8 mouse cellular contexts compared by ENCODE assay signal in the genomic region with DNA sequence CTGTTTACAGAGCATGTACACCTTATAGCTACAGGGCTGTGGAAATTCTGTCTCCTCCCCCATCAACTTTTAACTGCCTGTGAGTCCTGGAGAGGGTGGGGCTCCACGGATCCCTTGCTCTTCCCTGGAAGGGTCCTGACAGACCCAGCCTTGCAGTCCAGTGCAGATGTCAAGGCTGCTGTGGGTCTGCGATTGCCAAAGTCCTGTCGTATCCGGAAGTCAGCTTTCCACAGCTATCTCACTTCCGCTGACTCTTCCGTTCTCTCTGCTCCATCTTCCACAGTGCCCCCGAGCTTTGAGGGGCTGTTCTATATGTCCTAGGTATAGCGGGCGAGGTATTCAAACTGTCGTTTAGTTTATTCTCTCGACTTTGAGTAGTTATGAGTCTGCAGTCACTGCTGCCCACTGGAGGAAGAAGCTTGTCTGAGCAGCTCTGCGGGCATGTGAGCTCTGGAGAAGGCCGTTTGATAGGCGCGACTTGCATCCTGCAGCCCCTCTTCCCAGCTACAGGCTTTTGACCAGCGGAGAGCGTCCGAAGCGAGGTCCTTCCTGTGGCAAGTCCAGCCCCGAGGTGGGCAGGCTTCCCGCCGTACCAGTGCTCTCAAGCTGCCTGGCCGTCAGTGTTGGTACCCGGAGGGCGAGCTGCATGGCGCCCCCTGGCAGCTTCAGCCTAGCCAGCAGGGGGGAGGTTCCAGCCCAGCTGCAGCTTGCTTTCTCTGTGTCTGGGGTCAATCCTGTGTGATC. TPM values are rescaled to one million over a fixed set of nuclear protein-coding genes. Genes with fewer than 3 reads are reported as not detected.
DNase-seq lines count a peak whose midpoint lies in the region; ATAC-seq and TF ChIP-seq lines count a peak whose summit lies in the region.

No protein-coding gene starts in this region.

- DNase-seq in testis, postnatal 14 days (ENCODE audit: low spot score), result no peak
- DNase-seq in embryonic facial prominence, embryonic 14.5 days (ENCODE audit: low spot score), result peak; percentile 35
- peak; percentile 65 for DNase-seq in heart, postnatal 4 days
- peak; percentile 62 for DNase-seq in limb, embryonic 11.5 days (ENCODE audit: low spot score)
- DNase-seq in mesoderm, embryonic 11.5 days (ENCODE audit: low read depth, low spot score), result peak; percentile 24
- peak in 1 of 2 experiments; percentile 42 for DNase-seq in spleen, adult 2 months (ENCODE audit: low read depth in 1 of 2, low spot score in 2 of 2)
- DNase-seq in left cerebral cortex, adult 18-20 months (ENCODE audit: low spot score in 2 of 2), result no peak

- H3K9ac ChIP-seq in embryonic facial prominence, embryonic 14.5 days (ENCODE audit: low read depth, low read length), result peak overlapping the region; percentile 20; the same call in 1 of the 2 replicates
- H3K9ac ChIP-seq in limb, embryonic 11.5 days (ENCODE audit: low read length), result no peak overlapping the region

- H3K27me3 ChIP-seq in testis, adult 2 months (ENCODE audit: control insufficient read depth, insufficient read depth, low read length), result no peaks in the 10 kb centered on the region
- no peaks in the 10 kb centered on the region for H3K27me3 ChIP-seq in embryonic facial prominence, embryonic 14.5 days (replicated peaks; ENCODE audit: control insufficient read depth, insufficient read depth, low read length)
- no peaks in the 10 kb centered on the region for H3K27me3 ChIP-seq in limb, embryonic 11.5 days (ENCODE audit: control insufficient read depth, insufficient read depth, low read length)
- no peaks in the 10 kb centered on the region for H3K27me3 ChIP-seq in spleen, adult 2 months (ENCODE audit: control insufficient read depth, insufficient read depth, low read length)

- peak overlapping the region; percentile 48 for H3K4me2 ChIP-seq in embryonic facial prominence, embryonic 14.5 days (ENCODE audit: low read depth, low read length)
- peak overlapping the region; percentile 35 for H3K4me2 ChIP-seq in limb, embryonic 11.5 days (ENCODE audit: low read depth, severe bottlenecking)

- peak overlapping the region; percentile 91 for H3K4me3 ChIP-seq in testis, adult 2 months (ENCODE audit: control insufficient read depth, low read depth, low read length)
- peak overlapping the region; percentile 23 for H3K4me3 ChIP-seq in embryonic facial prominence, embryonic 14.5 days (ENCODE audit: low read depth, low read length)
- H3K4me3 ChIP-seq in limb, embryonic 11.5 days (ENCODE audit: low read depth, low read length), result no peak overlapping the region
- peak overlapping the region; percentile 70 for H3K4me3 ChIP-seq in spleen, adult 2 months (ENCODE audit: extremely low read depth, insufficient read depth, insufficient read length)

- no peaks in the 10 kb centered on the region for H3K9me3 ChIP-seq in embryonic facial prominence, embryonic 14.5 days (ENCODE audit: control insufficient read depth, low read length)
- H3K9me3 ChIP-seq in limb, embryonic 11.5 days (ENCODE audit: control insufficient read depth, low read length), result no peaks in the 10 kb centered on the region

- peak; percentile 32; the same call in 1 of the 2 replicates for TF ChIP-seq CTCF in testis, adult 2 months (IDR thresholded peaks at IDR 0.05; ENCODE audit: control insufficient read depth, insufficient read depth, insufficient replicate concordance, low read depth, low read length)
- TF ChIP-seq CTCF in spleen, adult 2 months (IDR thresholded peaks at IDR 0.05; ENCODE audit: extremely low read depth, insufficient read depth, insufficient read length, insufficient replicate concordance), result peak; percentile 44; the same call in 1 of the 2 replicates

- 44% methylated on average over 26 of the region's 26 CpGs for WGBS in embryonic facial prominence, embryonic 14.5 days
- 36% methylated on average over 26 of the region's 26 CpGs for WGBS in limb, embryonic 11.5 days
- 31% methylated on average over 26 of the region's 26 CpGs for WGBS in spleen, adult 2 months

- H3K36me3 ChIP-seq in testis, adult 2 months (ENCODE audit: control insufficient read depth, insufficient read depth, low read length), result no peaks in the 10 kb centered on the region; the same call in none of the 2 replicates
- no peaks in the 10 kb centered on the region for H3K36me3 ChIP-seq in embryonic facial prominence, embryonic 14.5 days (ENCODE audit: control insufficient read depth, insufficient read depth, low read length)
- H3K36me3 ChIP-seq in limb, embryonic 11.5 days (ENCODE audit: control insufficient read depth, insufficient read depth, low read length), result no peaks in the 10 kb centered on the region
- H3K36me3 ChIP-seq in spleen, adult 2 months (ENCODE audit: control insufficient read depth, insufficient read depth, low read length), result peaks cover 6% of the 10 kb centered on the region; the same call in 1 of the 2 replicates

- 0 out of 2 replicates have a peak, but pooled peaks have one; percentile 9 for ATAC-seq in embryonic facial prominence, embryonic 14.5 days (ENCODE audit: low read depth)
- peak; percentile 22; the same call in 1 of the 2 replicates for ATAC-seq in limb, embryonic 11.5 days (ENCODE audit: insufficient number of reproducible peaks, low FRiP score, low TSS enrichment, low read depth)

- H3K27ac ChIP-seq in testis, adult 2 months (ENCODE audit: control insufficient read depth, insufficient read depth, low read depth, low read length), result peak overlapping the region; percentile 83
- no peak overlapping the region for H3K27ac ChIP-seq in embryonic facial prominence, embryonic 14.5 days (replicated peaks; ENCODE audit: low read depth, low read length)
- no peak overlapping the region for H3K27ac ChIP-seq in limb, embryonic 11.5 days (replicated peaks; ENCODE audit: low read depth, low read length)
- H3K27ac ChIP-seq in spleen, adult 2 months (ENCODE audit: insufficient read depth, low read length), result peak overlapping the region; percentile 64

- H3K4me1 ChIP-seq in testis, adult 2 months (ENCODE audit: control insufficient read depth, insufficient read depth, low read length), result peaks cover 11% of the 10 kb centered on the region
- H3K4me1 ChIP-seq in embryonic facial prominence, embryonic 14.5 days (ENCODE audit: control insufficient read depth, insufficient read depth, low read length), result peaks cover 22% of the 10 kb centered on the region; the same call in 1 of the 2 replicates
- peaks cover 5% of the 10 kb centered on the region; the same call in 1 of the 2 replicates for H3K4me1 ChIP-seq in limb, embryonic 11.5 days (ENCODE audit: control insufficient read depth, insufficient read depth, low read length)
- no peaks in the 10 kb centered on the region for H3K4me1 ChIP-seq in spleen, adult 2 months (ENCODE audit: control insufficient read depth, insufficient read depth, insufficient read length)

- TF ChIP-seq POLR2A in testis, adult 2 months (IDR thresholded peaks at IDR 0.05; ENCODE audit: control insufficient read depth, low read depth, low read length), result 0 out of 2 replicates have a peak, but pooled peaks have one; percentile 27
- TF ChIP-seq POLR2A in spleen, adult 2 months (IDR thresholded peaks at IDR 0.05; ENCODE audit: low read depth, low read length), result no peak

RNA-seq across cellular contexts. Expression of a gene that starts 49.4 kb away (rescaled TPM):
- polyA plus RNA-seq in testis, adult 2 months (2012; rRNA removed), result 23.9 and 34.6 TPM in 2 replicates
- polyA plus RNA-seq in embryonic facial prominence, embryonic 14.5 days (2014; fragmentation: Nextera tagmentation; extraction: Ambion mirVana), result 54.2 and 55.8 TPM in 2 replicates
- 10 to 100 TPM; 32.4 to 35.8 TPM for total RNA-seq in heart, postnatal 4 days (2021)
- 32.8 and 45.3 TPM in 2 replicates for polyA plus RNA-seq in limb, embryonic 11.5 days (2014; fragmentation: Nextera tagmentation; extraction: Ambion mirVana)
- polyA plus RNA-seq in spleen, adult 2 months (2012; rRNA removed), result 5.8 and 6.6 TPM in 2 replicates
- total RNA-seq in left cerebral cortex, adult 18-20 months (2021), result 10 to 100 TPM; 47.8 to 63.0 TPM

Comparison
In these comparisons a context has a peak if more than half of its experiments do, and no peak if none do; other contexts are left out.
1. H3K27ac ChIP-seq: peak in testis, adult 2 months (single experiment) and spleen, adult 2 months (single experiment); none in embryonic facial prominence, embryonic 14.5 days (single experiment) and limb, embryonic 11.5 days (single experiment).
2. DNase-seq: peak in embryonic facial prominence, embryonic 14.5 days (single experiment), heart, postnatal 4 days (single experiment), limb, embryonic 11.5 days (single experiment) and mesoderm, embryonic 11.5 days (single experiment); none in testis, postnatal 14 days (single experiment) and left cerebral cortex, adult 18-20 months (0 of 2).